Mouse (Mus musculus) CH12.LX (cell line): ENCODE data around the gene Dmrta2. TPM values are rescaled to one million over a fixed set of nuclear protein-coding genes. Genes with fewer than 3 reads are reported as not detected.

Source experiments
- DNase-seq: peaks from one replicate; pipeline ENCODE4 v3.0.0-alpha.2; 2013; ENCODE audit errors: extremely low read depth
- H3K27ac ChIP-seq: 2 replicates; pipeline ENCODE4 v1.5.1; 2012; ENCODE audit warnings: low read depth, mild to moderate bottlenecking, control low read depth, moderate library complexity; ENCODE audit not compliant: insufficient read depth
- H3K27me3 ChIP-seq: replicated peaks from 2 replicates; pipeline ENCODE3; 2012; ENCODE audit warnings: inconsistent platforms
- H3K36me3 ChIP-seq, 2 experiments: replicated peaks in 1 of 2; 2 replicates each; pipeline versions ENCODE3 to v1.6.1; 2012; ENCODE audit warnings: inconsistent platforms in 1 of 2, low read length in 1 of 2, mild to moderate bottlenecking in 1 of 2, mixed read lengths in 1 of 2, moderate library complexity in 1 of 2; ENCODE audit not compliant: control insufficient read depth in 1 of 2, insufficient read depth in 1 of 2
- H3K4me1 ChIP-seq, 2 experiments: 2 replicates each; pipeline ENCODE4 v1.6.1; 2012; ENCODE audit warnings: inconsistent platforms in 1 of 2, moderate library complexity in 1 of 2; ENCODE audit not compliant: insufficient read depth in 2 of 2, control insufficient read depth in 1 of 2
- H3K4me2 ChIP-seq: 2 replicates; pipeline ENCODE4 v1.6.1; 2012; ENCODE audit warnings: low read depth, mild to moderate bottlenecking, control low read depth; ENCODE audit not compliant: poor library complexity, insufficient read depth, severe bottlenecking
- H3K4me3 ChIP-seq, 3 experiments: fragments of 150-350 bp in 1 of 3; sonication (generic) in 1 of 3; replicated peaks in 1 of 3; 2 replicates each; pipeline versions ENCODE3 to v1.5.1; 2011 to 2012; ENCODE audit warnings: low read depth in 2 of 3, low read length in 2 of 3, mild to moderate bottlenecking in 2 of 3, moderate library complexity in 2 of 3, control low read depth in 1 of 3, improper control_type of control experiment in 1 of 3, inconsistent platforms in 1 of 3, mixed read lengths in 1 of 3; ENCODE audit not compliant: poor library complexity in 1 of 3
- H3K79me2 ChIP-seq: replicated peaks from 2 replicates; pipeline ENCODE4 v1.6.1; 2012; ENCODE audit warnings: mild to moderate bottlenecking, moderate library complexity; ENCODE audit not compliant: control insufficient read depth, poor library complexity, insufficient read depth, severe bottlenecking; ENCODE audit errors: extremely low read depth
- H3K9ac ChIP-seq: 2 replicates; pipeline ENCODE4 v1.6.1; 2012; ENCODE audit warnings: low read depth, mild to moderate bottlenecking, control low read depth, moderate library complexity; ENCODE audit not compliant: insufficient read depth
- H3K9me3 ChIP-seq: replicated peaks from 2 replicates; pipeline ENCODE3; 2012; ENCODE audit warnings: low read length, inconsistent platforms, mixed read lengths
- CHD1 ChIP-seq: IDR thresholded peaks from 2 replicates; pipeline ENCODE4 v1.6.1; 2012; ENCODE audit warnings: low read depth, low read length, improper control_type of control experiment, inconsistent platforms
- CTCF ChIP-seq, 2 experiments: IDR thresholded peaks in 1 of 2; conservative IDR thresholded peaks in 1 of 2; 2 replicates each; pipeline ENCODE4 v1.5.1; 2011 to 2012; ENCODE audit warnings: low read depth in 2 of 2, low read length in 2 of 2, improper control_type of control experiment in 1 of 2, inconsistent platforms in 1 of 2, mild to moderate bottlenecking in 1 of 2, moderate library complexity in 1 of 2
- E2F4 ChIP-seq: IDR thresholded peaks from 2 replicates; pipeline ENCODE4 v1.6.1; 2011; ENCODE audit warnings: low read depth, low read length, improper control_type of control experiment; ENCODE audit not compliant: insufficient replicate concordance
- EP300 ChIP-seq: IDR thresholded peaks from 2 replicates; pipeline ENCODE4 v1.6.1; 2011; ENCODE audit warnings: low read length, improper control_type of control experiment
- GABPA ChIP-seq: IDR thresholded peaks from 2 replicates; pipeline ENCODE4 v1.6.1; 2012; ENCODE audit warnings: low read depth, low read length, improper control_type of control experiment, inconsistent platforms; ENCODE audit not compliant: insufficient replicate concordance
- MAX ChIP-seq: IDR thresholded peaks from 2 replicates; pipeline ENCODE4 v1.6.1; 2011; ENCODE audit warnings: low read length, improper control_type of control experiment
- NELFE ChIP-seq: IDR thresholded peaks from 2 replicates; pipeline ENCODE4 v1.6.1; 2011; ENCODE audit warnings: low read depth, low read length, improper control_type of control experiment
- NRF1 ChIP-seq: IDR thresholded peaks from 2 replicates; pipeline ENCODE4 v1.6.1; 2014; ENCODE audit warnings: low read depth, mild to moderate bottlenecking, inconsistent platforms, low read length, improper control_type of control experiment, moderate library complexity
- POLR2A ChIP-seq: IDR thresholded peaks from 2 replicates; pipeline ENCODE4 v1.6.1; 2011; ENCODE audit warnings: low read depth, mild to moderate bottlenecking, improper control_type of control experiment, low read length
- RAD21 ChIP-seq: IDR thresholded peaks from 2 replicates; pipeline ENCODE4 v1.6.1; 2011; ENCODE audit warnings: low read depth, mild to moderate bottlenecking, low read length, improper control_type of control experiment, moderate library complexity
- RCOR1 ChIP-seq: conservative IDR thresholded peaks from 2 replicates; pipeline ENCODE4 v1.6.1; 2012; ENCODE audit warnings: low read depth, mild to moderate bottlenecking, inconsistent platforms, low read length, improper control_type of control experiment
- SMC3 ChIP-seq: IDR thresholded peaks from 2 replicates; pipeline ENCODE4 v1.6.1; 2011; ENCODE audit warnings: low read depth, low read length, improper control_type of control experiment
- TBP ChIP-seq: conservative IDR thresholded peaks from 2 replicates; pipeline ENCODE4 v1.6.1; 2011; ENCODE audit warnings: low read depth, low read length, improper control_type of control experiment
- USF2 ChIP-seq: conservative IDR thresholded peaks from 2 replicates; pipeline ENCODE4 v1.6.1; 2011; ENCODE audit warnings: low read depth, low read length, improper control_type of control experiment
- ZC3H11A ChIP-seq: IDR thresholded peaks from 2 replicates; pipeline ENCODE4 v1.6.1; 2012; ENCODE audit warnings: low read depth, mild to moderate bottlenecking, inconsistent platforms, low read length, improper control_type of control experiment
- ZMIZ1 ChIP-seq: IDR thresholded peaks from 2 replicates; pipeline ENCODE4 v1.6.1; 2012; ENCODE audit warnings: low read depth, mild to moderate bottlenecking, inconsistent platforms, low read length, improper control_type of control experiment
- dilution Hi-C: fragments of 300-500 bp; cut with MboI; formaldehyde crosslinking; loops from 2 replicates; pipeline ENCODE4 v1.14.3; 2020; ENCODE audit warnings: low sequenced_read_pairs; ENCODE audit not compliant: extremely low pct_unique_long_range_greater_than_20kb, extremely low pct_ligation_motif_present
- in situ Hi-C: fragments of 300-500 bp; cut with MboI; formaldehyde crosslinking; loops from 3 replicates; pipeline ENCODE4 v1.14.3; 2019; ENCODE audit warnings: low sequenced_read_pairs, low pct_ligation_motif_present, low pct_unique_long_range_greater_than_20kb, mixed read lengths
- polyA plus RNA-seq: library from polyadenylated mRNA; unstranded; fragments of >175 nt; gene quantifications from 2 replicates; pipeline ENCODE4 v1.2.1, GENCODE M21; 2012; ENCODE audit warnings: low read depth; ENCODE audit not compliant: insufficient read length
- total RNA-seq, 2 experiments: library from RNA; depleted of rRNA; stranded (reverse); fragments of 300-350 nt in 1 of 2; fragments of >200 nt in 1 of 2; gene quantifications; 2 replicates each; pipeline ENCODE4 v1.2.3; 2012 to 2014

The Dmrta2 gene
- total and polyA plus RNA-seq, 3 experiments = 0.04 to 0.13 TPM; not detected in 1

GRCm38 (mm10) chr4:109986301-109986700, 8.4 kb downstream of the Dmrta2 start:
- Histone ChIP-seq H3K9me3 (peaks cover 27% of the 10 kb centered on the region), H3K79me2 (no peaks in the 10 kb centered on the region), H3K4me3 (no peak overlapping the region), H3K9ac (no peak overlapping the region), H3K27ac (no peak overlapping the region), H3K27me3 (no peaks in the 10 kb centered on the region), H3K4me1 (no peaks in the 10 kb centered on the region), H3K4me2 (no peak overlapping the region), H3K36me3 (peaks cover 0 to 6% of the 10 kb centered on the region in 2 experiments)
- no peak for DNase-seq
- dilution Hi-C loops (no loop called here), in situ Hi-C loops (no loop called here)
- TF ChIP-seq ZMIZ1 = no peak
- TF ChIP-seq SMC3 = no peak
- TF ChIP-seq NELFE = no peak
- no peak for TF ChIP-seq NRF1
- TF ChIP-seq POLR2A = no peak
- no peak for TF ChIP-seq GABPA
- no peak for TF ChIP-seq MAX
- TF ChIP-seq USF2 = no peak

GRCm38 (mm10) chr4:109986748-109987355, 9.0 kb downstream of the Dmrta2 start:
- Histone ChIP-seq H3K27ac (no peak overlapping the region), H3K27me3 (no peaks in the 10 kb centered on the region), H3K4me1 (no peaks in the 10 kb centered on the region), H3K9me3 (peaks cover 22% of the 10 kb centered on the region), H3K79me2 (no peaks in the 10 kb centered on the region), H3K9ac (no peak overlapping the region), H3K4me3 (no peak overlapping the region), H3K4me2 (no peak overlapping the region), H3K36me3 (peaks cover 0 to 5% of the 10 kb centered on the region in 2 experiments)
- in situ Hi-C loops = no loop called here
- TF ChIP-seq TBP = no peak
- DNase-seq = no peak
- dilution Hi-C loops = no loop called here

GRCm38 (mm10) chr4:109987560-109988362, 9.9 kb downstream of the Dmrta2 start:
- no peak overlapping the region for H3K4me3 ChIP-seq
- no peak for TF ChIP-seq RAD21
- TF ChIP-seq CHD1 = no peak
- no peak for TF ChIP-seq POLR2A
- TF ChIP-seq RCOR1 = no peak
- no peak for TF ChIP-seq EP300
- TF ChIP-seq E2F4 = no peak
- no peak for TF ChIP-seq ZC3H11A
- TF ChIP-seq CTCF (conservative IDR thresholded peaks at IDR 0.05 in 1 of 2, IDR thresholded peaks at IDR 0.05 in 1 of 2; ENCODE audit: low read depth in 2 of 2, low read length in 2 of 2) = no peak
- DNase-seq = no peak
- H3K4me2 ChIP-seq = no peak overlapping the region
- dilution Hi-C loops (no loop called here), in situ Hi-C loops (no loop called here)
- no peaks in the 10 kb centered on the region for H3K27me3 ChIP-seq
- no peaks in the 10 kb centered on the region for H3K79me2 ChIP-seq
- H3K9me3 ChIP-seq = peaks cover 13% of the 10 kb centered on the region
- H3K4me1 ChIP-seq = no peaks in the 10 kb centered on the region
- H3K9ac ChIP-seq = no peak overlapping the region
- no peaks in the 10 kb centered on the region for H3K36me3 ChIP-seq
- H3K27ac ChIP-seq = no peak overlapping the region
